8 mouse cellular contexts compared by ENCODE assay signal in genomic region chr19:5108271-5108575, GRCm38 (mm10). TPM values are rescaled to one million over a fixed set of nuclear protein-coding genes. Genes with fewer than 3 reads are reported as not detected.
DNase-seq lines count a peak whose midpoint lies in the region; ATAC-seq and TF ChIP-seq lines count a peak whose summit lies in the region.

No protein-coding gene starts in this region.

- TF ChIP-seq POLR2A in lung, adult 2 months (IDR thresholded peaks at IDR 0.05; ENCODE audit: borderline replicate concordance, extremely low read depth, low read depth, low read length), result no peak

- TF ChIP-seq CTCF in lung, adult 2 months (IDR thresholded peaks at IDR 0.05; ENCODE audit: insufficient read depth, low read length), result peak; percentile 26; the same call in 1 of the 2 replicates

- peak; percentile 68 for DNase-seq in embryo, embryonic 10 days (ENCODE audit: low spot score)
- no peak for DNase-seq in embryo, embryonic 10.5 days (ENCODE audit: low spot score)
- DNase-seq in MN1 (ENCODE audit: low spot score), result peak; percentile 83
- DNase-seq in induced T-regulatory cell, adult 2 months (ENCODE audit: low read depth), result peak; percentile 37
- no peak for DNase-seq in lung, adult 2 months
- no peak for DNase-seq in frontal cortex, adult 2 months (ENCODE audit: extremely low spot score in 1 of 2, low spot score in 1 of 2)
- DNase-seq in layer of hippocampus, postnatal 14 days (ENCODE audit: low spot score in 2 of 2), result no peak

- H3K4me3 ChIP-seq in lung, adult 2 months (replicated peaks; ENCODE audit: extremely low read depth, low read depth, low read length), result no peak overlapping the region

- H3K4me1 ChIP-seq in lung, adult 2 months (ENCODE audit: control insufficient read depth, insufficient read depth, low read length), result peaks cover 6% of the 10 kb centered on the region

- whole genome bisulfite sequencing in lung, adult 2 months, result 21% methylated on average over 5 of the region's 5 CpGs

- ATAC-seq in frontal cortex, adult (ENCODE audit: low TSS enrichment), result no peak

RNA-seq across cellular contexts. Expression of gene Rab1b, which starts 1.4 kb away (rescaled TPM):
- polyA plus RNA-seq in lung, adult 2 months (2012; rRNA removed), result 213 and 232 TPM in 2 replicates
- polyA plus RNA-seq in frontal cortex, adult 2 months (2012; rRNA removed), result 190 and 208 TPM in 2 replicates
- 100 to 1,000 TPM; 177 to 181 TPM for total RNA-seq in layer of hippocampus, postnatal 14 days (2021)

RNA-seq across cellular contexts. Expression of gene Cnih2, which starts 9.9 kb away (rescaled TPM):
- polyA plus RNA-seq in lung, adult 2 months (2012; rRNA removed), result 1.2 and 1.3 TPM in 2 replicates
- polyA plus RNA-seq in frontal cortex, adult 2 months (2012; rRNA removed), result 383 and 422 TPM in 2 replicates
- total RNA-seq in layer of hippocampus, postnatal 14 days (2021), result 100 to 1,000 TPM; 783 to 856 TPM

RNA-seq across cellular contexts. Expression of gene Klc2, which starts 10.1 kb away (rescaled TPM):
- polyA plus RNA-seq in lung, adult 2 months (2012; rRNA removed), result 35.5 and 47.3 TPM in 2 replicates
- 183 and 187 TPM in 2 replicates for polyA plus RNA-seq in frontal cortex, adult 2 months (2012; rRNA removed)
- 100 to 1,000 TPM; 193 to 211 TPM for total RNA-seq in layer of hippocampus, postnatal 14 days (2021)

RNA-seq across cellular contexts. Expression of gene Yif1a, which starts 19.9 kb away (rescaled TPM):
- polyA plus RNA-seq in lung, adult 2 months (2012; rRNA removed), result 154 and 165 TPM in 2 replicates
- polyA plus RNA-seq in frontal cortex, adult 2 months (2012; rRNA removed), result 44.7 and 45.1 TPM in 2 replicates
- 10 to 100 TPM; 25.8 to 28.0 TPM for total RNA-seq in layer of hippocampus, postnatal 14 days (2021)

RNA-seq across cellular contexts. Expression of gene Tmem151a, which starts 22.9 kb away (rescaled TPM):
- 10.7 and 11.8 TPM in 2 replicates for polyA plus RNA-seq in lung, adult 2 months (2012; rRNA removed)
- polyA plus RNA-seq in frontal cortex, adult 2 months (2012; rRNA removed), result 106 and 122 TPM in 2 replicates
- total RNA-seq in layer of hippocampus, postnatal 14 days (2021), result 100 to 1,000 TPM; 133 to 135 TPM

Comparison
In these comparisons a context has a peak if more than half of its experiments do, and no peak if none do; other contexts are left out.
1. DNase-seq: peak in embryo, embryonic 10 days (single experiment), MN1 (single experiment) and induced T-regulatory cell, adult 2 months (single experiment); none in embryo, embryonic 10.5 days (single experiment), lung, adult 2 months (single experiment), frontal cortex, adult 2 months (0 of 2) and layer of hippocampus, postnatal 14 days (0 of 2).
2. RNA of gene Cnih2, which starts 9.9 kb away (polyA plus RNA-seq): 383 to 422 TPM in frontal cortex, adult 2 months; 1.2 to 1.3 TPM in lung, adult 2 months; every median in the first group is over 100 times any median in the second.